Mouse (Mus musculus) erythroblast, embryonic 14.5 days (primary cell): Measurements from ENCODE around the gene Dgat2. TPM values are rescaled to one million over a fixed set of nuclear protein-coding genes. Genes with fewer than 3 reads are reported as not detected.

ENCODE experiments used
- H3K27me3 ChIP-seq: 2 replicates; pipeline ENCODE4 v1.6.1; 2012; ENCODE audit warnings: inconsistent platforms; ENCODE audit not compliant: control insufficient read depth
- H3K36me3 ChIP-seq: 2 replicates; pipeline ENCODE4 v1.6.1; 2012; ENCODE audit warnings: mild to moderate bottlenecking, inconsistent platforms; ENCODE audit not compliant: control insufficient read depth
- H3K4me1 ChIP-seq: 2 replicates; pipeline ENCODE4 v1.6.1; 2012; ENCODE audit warnings: inconsistent platforms; ENCODE audit not compliant: control insufficient read depth
- H3K4me3 ChIP-seq: replicated peaks from 2 replicates; pipeline ENCODE3; 2012; ENCODE audit warnings: moderate library complexity, mild to moderate bottlenecking, inconsistent platforms
- H3K9me3 ChIP-seq: 2 replicates; pipeline ENCODE4 v1.6.1; 2012; ENCODE audit warnings: low read length, inconsistent platforms, mixed read lengths; ENCODE audit not compliant: control insufficient read depth
- GATA1 ChIP-seq: IDR thresholded peaks from 2 replicates; pipeline ENCODE4 v1.6.1; 2012; ENCODE audit warnings: low read length, inconsistent platforms, mixed read lengths
- TAL1 ChIP-seq: IDR thresholded peaks from 3 replicates; pipeline ENCODE4 v1.6.1; 2012; ENCODE audit warnings: low read length, inconsistent platforms, mixed read lengths
- polyA plus RNA-seq: library from polyadenylated mRNA; stranded (reverse); fragments of >175 nt; gene quantifications from 2 replicates; pipeline ENCODE4 v1.2.3, GENCODE M21; 2012

Gene Dgat2
- 0.08 and 0.21 TPM in 2 replicates for polyA plus RNA-seq

GRCm38 (mm10) chr7:99182432-99183172 lies at the start of gene Dgat2:
Gene Dgat2, minus strand, starts transcription at chr7:99182719.
- Histone ChIP-seq H3K4me1 (peaks cover 16% of the 10 kb centered on the region), H3K4me3 (peak within 1 kb of the TSS; percentile 64), H3K27me3 (peaks cover 34% of the 10 kb centered on the region), H3K36me3 (no peaks in the 10 kb centered on the region; the same call in 1 of the 2 replicates), H3K9me3 (no peaks in the 10 kb centered on the region)
- no peak for TF ChIP-seq TAL1
- no peak for TF ChIP-seq GATA1

- Histone ChIP-seq H3K9me3 (no peaks in the 10 kb centered on the region), H3K36me3 (no peaks in the 10 kb centered on the region; the same call in 1 of the 2 replicates), H3K4me1 (peaks cover 2% of the 10 kb centered on the region; the same call in 1 of the 2 replicates), H3K4me3 (no peak overlapping the region), H3K27me3 (no peaks in the 10 kb centered on the region)
- no peak for TF ChIP-seq TAL1
- no peak for TF ChIP-seq GATA1
Measured at GRCm38 (mm10) chr7:99230061-99230747, 47.7 kb upstream of the Dgat2 start.

GRCm38 (mm10) chr7:99229411-99229810 lies 46.9 kb upstream of the Dgat2 start:
- H3K4me3 ChIP-seq: no peak overlapping the region
- H3K36me3 ChIP-seq: no peaks in the 10 kb centered on the region; the same call in 1 of the 2 replicates
- TF ChIP-seq GATA1: no peak
- no peak for TF ChIP-seq TAL1
- H3K27me3 ChIP-seq: no peaks in the 10 kb centered on the region
- H3K9me3 ChIP-seq: no peaks in the 10 kb centered on the region
- peaks cover 2% of the 10 kb centered on the region; the same call in 1 of the 2 replicates for H3K4me1 ChIP-seq

GRCm38 (mm10) chr7:99228825-99229224 lies 46.3 kb upstream of the Dgat2 start:
- no peaks in the 10 kb centered on the region for H3K27me3 ChIP-seq
- no peak overlapping the region for H3K4me3 ChIP-seq
- H3K9me3 ChIP-seq: no peaks in the 10 kb centered on the region
- TF ChIP-seq TAL1 (no peak), GATA1 (no peak)
- no peaks in the 10 kb centered on the region; the same call in 1 of the 2 replicates for H3K36me3 ChIP-seq
- H3K4me1 ChIP-seq: peaks cover 2% of the 10 kb centered on the region; the same call in 1 of the 2 replicates

GRCm38 (mm10) chr7:99227267-99227666 lies 44.7 kb upstream of the Dgat2 start:
- no peak overlapping the region for H3K4me3 ChIP-seq
- TF ChIP-seq GATA1: no peak
- no peak for TF ChIP-seq TAL1
- peaks cover 2% of the 10 kb centered on the region; the same call in 1 of the 2 replicates for H3K36me3 ChIP-seq
- H3K4me1 ChIP-seq: peaks cover 2% of the 10 kb centered on the region; the same call in 1 of the 2 replicates
- H3K27me3 ChIP-seq: no peaks in the 10 kb centered on the region
- H3K9me3 ChIP-seq: no peaks in the 10 kb centered on the region

GRCm38 (mm10) chr7:99226662-99227061 lies 44.1 kb upstream of the Dgat2 start:
- Histone ChIP-seq H3K36me3 (peaks cover 2% of the 10 kb centered on the region; the same call in 1 of the 2 replicates), H3K27me3 (no peaks in the 10 kb centered on the region), H3K4me1 (peaks cover 2% of the 10 kb centered on the region; the same call in 1 of the 2 replicates), H3K4me3 (no peak overlapping the region), H3K9me3 (no peaks in the 10 kb centered on the region)
- TF ChIP-seq GATA1: no peak
- no peak for TF ChIP-seq TAL1

- Histone ChIP-seq H3K27me3 (no peaks in the 10 kb centered on the region), H3K36me3 (peaks cover 2% of the 10 kb centered on the region; the same call in 1 of the 2 replicates), H3K4me3 (no peak overlapping the region), H3K4me1 (peaks cover 2% of the 10 kb centered on the region; the same call in 1 of the 2 replicates), H3K9me3 (no peaks in the 10 kb centered on the region)
- no peak for TF ChIP-seq GATA1
- TF ChIP-seq TAL1: no peak
Measured at GRCm38 (mm10) chr7:99225421-99225820, 42.9 kb upstream of the Dgat2 start.

GRCm38 (mm10) chr7:99224648-99225190 lies 42.2 kb upstream of the Dgat2 start:
- Histone ChIP-seq H3K9me3 (no peaks in the 10 kb centered on the region), H3K4me1 (peaks cover 2% of the 10 kb centered on the region; the same call in 1 of the 2 replicates), H3K4me3 (no peak overlapping the region), H3K27me3 (no peaks in the 10 kb centered on the region), H3K36me3 (peaks cover 2% of the 10 kb centered on the region; the same call in 1 of the 2 replicates)
- TF ChIP-seq TAL1: no peak
- no peak for TF ChIP-seq GATA1

GRCm38 (mm10) chr7:99224225-99224624 lies 41.7 kb upstream of the Dgat2 start:
- H3K27me3 ChIP-seq: no peaks in the 10 kb centered on the region
- TF ChIP-seq TAL1 (no peak), GATA1 (no peak)
- H3K9me3 ChIP-seq: no peaks in the 10 kb centered on the region
- peaks cover 2% of the 10 kb centered on the region; the same call in 1 of the 2 replicates for H3K4me1 ChIP-seq
- H3K4me3 ChIP-seq: no peak overlapping the region
- peaks cover 2% of the 10 kb centered on the region; the same call in 1 of the 2 replicates for H3K36me3 ChIP-seq
